Mouse (Mus musculus): ENCODE data around the gene Aplp2. TPM values are rescaled to one million over a fixed set of nuclear protein-coding genes. Genes with fewer than 3 reads are reported as not detected.

Aplp2 gene
- polyA plus RNA-seq, 1 experiment from 2014 or later: 271 TPM

DNA sequence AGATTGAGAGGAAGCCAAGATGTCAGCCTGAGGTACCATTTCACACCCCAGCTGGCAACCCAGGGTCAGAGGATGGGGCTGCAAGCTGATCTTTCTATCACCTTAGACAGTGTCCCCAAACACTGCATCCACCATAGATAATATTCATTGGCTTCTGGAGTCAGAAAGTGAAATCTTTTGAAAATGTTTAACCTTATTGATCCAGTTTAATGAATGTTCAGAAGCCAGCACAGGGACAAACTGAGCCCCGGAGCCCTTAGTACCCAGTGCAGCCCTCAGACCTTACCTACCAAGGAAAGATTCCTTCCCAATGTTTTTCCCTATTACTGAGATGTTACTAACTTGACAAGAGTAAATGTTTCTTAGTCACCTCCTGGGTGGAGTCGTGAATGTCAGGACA is 26.9 kb upstream of the Aplp2 start:
- no peak for ATAC-seq (replicated peaks; ENCODE audit: insufficient number of reproducible peaks, low FRiP score, low TSS enrichment)
- no peaks in the 10 kb centered on the region for H3K36me3 ChIP-seq (ENCODE audit: control insufficient read depth, insufficient read depth, low read length)
- no peak overlapping the region for H3K27ac ChIP-seq (ENCODE audit: low read depth, low read length)
- H3K4me1 ChIP-seq (ENCODE audit: control insufficient read depth, insufficient read depth, low read length): peaks cover 7% of the 10 kb centered on the region; the same call in 1 of the 2 replicates
- H3K9ac ChIP-seq (ENCODE audit: low read depth, low read length): no peak overlapping the region
- WGBS (ENCODE audit: insufficient replicate concordance): 72% methylated on average over 2 of the region's 2 CpGs
- no peak overlapping the region for H3K4me3 ChIP-seq (ENCODE audit: low read depth, low read length)
- H3K27me3 ChIP-seq (ENCODE audit: control insufficient read depth, insufficient read depth, low read length): no peaks in the 10 kb centered on the region
- no peak overlapping the region for H3K4me2 ChIP-seq
- no peaks in the 10 kb centered on the region for H3K9me3 ChIP-seq (replicated peaks; ENCODE audit: control insufficient read depth, low read length)

DNA sequence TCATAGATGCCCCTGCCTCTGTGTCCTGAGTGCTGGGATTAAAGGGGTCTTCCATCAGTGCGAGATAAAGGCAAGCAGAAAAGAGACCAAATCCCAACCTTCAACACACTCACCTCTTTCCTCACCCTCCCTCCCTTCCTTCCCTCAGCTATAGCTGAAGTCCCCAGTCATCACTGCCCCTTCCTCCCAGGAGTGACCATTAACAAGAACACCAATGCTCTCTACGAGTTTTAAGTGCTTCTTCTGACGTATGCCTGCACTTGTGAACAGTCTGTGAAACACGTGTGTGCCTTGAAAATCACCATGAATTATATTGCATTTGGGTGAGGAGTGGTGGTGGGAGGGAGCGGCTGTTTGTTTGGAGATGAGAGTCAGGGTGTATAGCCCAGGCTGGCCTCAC is 24.5 kb upstream of the Aplp2 start:
- Histone ChIP-seq H3K27me3 (ENCODE audit: control insufficient read depth, insufficient read depth, low read length) (no peaks in the 10 kb centered on the region), H3K9ac (ENCODE audit: low read depth, low read length) (no peak overlapping the region), H3K27ac (ENCODE audit: low read depth, low read length) (no peak overlapping the region), H3K9me3 (replicated peaks; ENCODE audit: control insufficient read depth, low read length) (no peaks in the 10 kb centered on the region), H3K36me3 (ENCODE audit: control insufficient read depth, insufficient read depth, low read length) (no peaks in the 10 kb centered on the region), H3K4me1 (ENCODE audit: control insufficient read depth, insufficient read depth, low read length) (peaks cover 3% of the 10 kb centered on the region; the same call in 1 of the 2 replicates), H3K4me3 (ENCODE audit: low read depth, low read length) (no peak overlapping the region), H3K4me2 (no peak overlapping the region)
- ATAC-seq (replicated peaks; ENCODE audit: insufficient number of reproducible peaks, low FRiP score, low TSS enrichment): no peak
- 55% methylated on average over 5 of the region's 5 CpGs for WGBS (ENCODE audit: insufficient replicate concordance)

DNA sequence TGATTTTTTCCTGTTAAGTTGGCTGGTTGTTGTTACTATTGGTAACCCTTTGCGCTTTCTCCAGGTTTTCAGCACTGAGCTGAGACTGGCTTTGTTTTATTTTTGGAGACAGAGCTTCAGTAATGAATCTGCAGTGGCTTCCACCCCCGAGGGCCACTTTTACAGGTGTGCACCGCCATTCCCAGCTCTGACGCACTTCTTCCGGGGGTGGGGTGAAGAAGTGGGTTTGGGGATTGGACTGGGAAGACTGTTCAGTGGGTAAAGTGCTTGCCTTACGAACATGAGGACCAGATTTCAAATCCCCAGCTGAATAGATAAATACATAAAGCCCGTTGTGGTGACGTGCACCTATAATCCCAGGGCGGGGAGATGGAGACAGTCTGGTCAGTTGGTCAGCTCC is 23.9 kb upstream of the Aplp2 start:
- H3K27ac ChIP-seq (ENCODE audit: low read depth, low read length): no peak overlapping the region
- no peak for ATAC-seq (replicated peaks; ENCODE audit: insufficient number of reproducible peaks, low FRiP score, low TSS enrichment)
- no peak overlapping the region for H3K9ac ChIP-seq (ENCODE audit: low read depth, low read length)
- no peak overlapping the region for H3K4me2 ChIP-seq
- H3K36me3 ChIP-seq (ENCODE audit: control insufficient read depth, insufficient read depth, low read length): no peaks in the 10 kb centered on the region
- H3K9me3 ChIP-seq (replicated peaks; ENCODE audit: control insufficient read depth, low read length): no peaks in the 10 kb centered on the region
- no peak overlapping the region for H3K4me3 ChIP-seq (ENCODE audit: low read depth, low read length)
- no peaks in the 10 kb centered on the region for H3K4me1 ChIP-seq (ENCODE audit: control insufficient read depth, insufficient read depth, low read length)
- H3K27me3 ChIP-seq (ENCODE audit: control insufficient read depth, insufficient read depth, low read length): no peaks in the 10 kb centered on the region
- WGBS (ENCODE audit: insufficient replicate concordance): 83% methylated on average over 9 of the region's 9 CpGs

DNA sequence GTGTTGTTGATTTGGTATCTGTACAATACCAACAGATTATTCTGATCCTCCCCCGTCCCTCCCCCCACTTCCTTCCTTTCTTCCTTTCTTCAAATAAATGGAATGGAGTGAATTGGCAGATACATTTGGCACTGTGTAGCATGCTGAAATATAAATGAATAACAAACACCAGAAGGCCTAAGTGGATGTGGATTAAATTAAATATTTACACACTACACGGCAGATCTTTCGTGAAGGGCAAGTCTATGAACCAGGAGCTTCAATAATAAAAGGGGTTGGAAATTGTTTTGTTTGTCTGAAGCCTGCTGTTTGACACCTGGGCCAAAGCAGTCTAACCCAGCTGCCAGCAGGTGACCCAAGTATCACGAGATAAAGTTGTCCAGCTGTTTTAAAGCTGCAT is 23.4 kb upstream of the Aplp2 start:
- H3K9me3 ChIP-seq (replicated peaks; ENCODE audit: control insufficient read depth, low read length): no peaks in the 10 kb centered on the region
- WGBS (ENCODE audit: insufficient replicate concordance): 70% methylated on average over 4 of the region's 4 CpGs
- no peak overlapping the region for H3K4me3 ChIP-seq (ENCODE audit: low read depth, low read length)
- no peaks in the 10 kb centered on the region for H3K27me3 ChIP-seq (ENCODE audit: control insufficient read depth, insufficient read depth, low read length)
- no peaks in the 10 kb centered on the region for H3K36me3 ChIP-seq (ENCODE audit: control insufficient read depth, insufficient read depth, low read length)
- H3K4me1 ChIP-seq (ENCODE audit: control insufficient read depth, insufficient read depth, low read length): no peaks in the 10 kb centered on the region
- no peak overlapping the region for H3K4me2 ChIP-seq
- no peak for ATAC-seq (replicated peaks; ENCODE audit: insufficient number of reproducible peaks, low FRiP score, low TSS enrichment)
- no peak overlapping the region for H3K9ac ChIP-seq (ENCODE audit: low read depth, low read length)
- no peak overlapping the region for H3K27ac ChIP-seq (ENCODE audit: low read depth, low read length)

DNA sequence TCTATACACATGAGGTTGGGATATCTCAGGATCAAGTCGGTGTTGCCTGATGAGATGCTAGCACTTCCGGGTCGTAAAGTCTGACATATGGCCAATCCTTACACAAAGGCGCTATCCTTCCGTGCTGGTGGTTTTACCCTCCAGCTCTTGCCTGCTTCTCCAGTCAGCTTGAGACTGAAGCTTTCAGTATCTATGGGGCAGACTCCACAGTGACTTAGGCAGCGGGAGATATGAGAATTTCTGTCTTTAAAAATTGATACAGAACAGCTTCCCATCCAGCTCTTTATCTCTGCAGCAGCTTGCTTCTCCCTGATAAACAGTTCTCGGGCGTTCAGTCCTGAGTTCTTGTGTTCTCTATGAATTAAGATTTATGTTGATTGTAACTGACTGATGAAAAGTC is 14.9 kb upstream of the Aplp2 start:
- no peak overlapping the region for H3K4me3 ChIP-seq (ENCODE audit: low read depth, low read length)
- WGBS (ENCODE audit: insufficient replicate concordance): 63% methylated on average over 8 of the region's 8 CpGs
- no peak overlapping the region for H3K27ac ChIP-seq (ENCODE audit: low read depth, low read length)
- H3K9ac ChIP-seq (ENCODE audit: low read depth, low read length): no peak overlapping the region
- H3K27me3 ChIP-seq (ENCODE audit: control insufficient read depth, insufficient read depth, low read length): no peaks in the 10 kb centered on the region
- ATAC-seq (replicated peaks; ENCODE audit: insufficient number of reproducible peaks, low FRiP score, low TSS enrichment): no peak
- no peaks in the 10 kb centered on the region; the same call in 1 of the 2 replicates for H3K4me1 ChIP-seq (ENCODE audit: control insufficient read depth, insufficient read depth, low read length)
- H3K36me3 ChIP-seq (ENCODE audit: control insufficient read depth, insufficient read depth, low read length): no peaks in the 10 kb centered on the region
- H3K9me3 ChIP-seq (replicated peaks; ENCODE audit: control insufficient read depth, low read length): no peaks in the 10 kb centered on the region
- no peak overlapping the region for H3K4me2 ChIP-seq

DNA sequence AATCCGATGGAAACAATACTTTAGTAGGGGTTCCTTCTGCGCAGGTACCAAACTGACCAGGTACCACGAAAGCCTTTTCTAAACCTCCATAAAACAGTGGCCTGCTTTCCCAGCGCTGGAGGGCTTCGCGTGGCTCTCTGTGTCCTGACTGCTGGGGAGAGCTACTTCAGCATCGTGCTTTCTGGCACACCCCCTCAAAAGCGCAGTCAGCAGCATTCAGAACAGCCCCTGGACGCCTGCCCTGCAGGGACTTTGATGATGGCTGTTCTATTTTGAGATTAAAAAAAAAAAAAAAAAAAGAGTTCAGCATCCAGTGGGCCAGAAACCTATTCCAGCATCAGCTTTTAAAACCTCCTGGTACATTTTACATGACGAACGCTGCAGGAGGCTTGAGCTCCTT is 14.2 kb upstream of the Aplp2 start:
- ATAC-seq (replicated peaks; ENCODE audit: insufficient number of reproducible peaks, low FRiP score, low TSS enrichment): no peak
- no peak overlapping the region for H3K27ac ChIP-seq (ENCODE audit: low read depth, low read length)
- H3K27me3 ChIP-seq (ENCODE audit: control insufficient read depth, insufficient read depth, low read length): no peaks in the 10 kb centered on the region

DNA sequence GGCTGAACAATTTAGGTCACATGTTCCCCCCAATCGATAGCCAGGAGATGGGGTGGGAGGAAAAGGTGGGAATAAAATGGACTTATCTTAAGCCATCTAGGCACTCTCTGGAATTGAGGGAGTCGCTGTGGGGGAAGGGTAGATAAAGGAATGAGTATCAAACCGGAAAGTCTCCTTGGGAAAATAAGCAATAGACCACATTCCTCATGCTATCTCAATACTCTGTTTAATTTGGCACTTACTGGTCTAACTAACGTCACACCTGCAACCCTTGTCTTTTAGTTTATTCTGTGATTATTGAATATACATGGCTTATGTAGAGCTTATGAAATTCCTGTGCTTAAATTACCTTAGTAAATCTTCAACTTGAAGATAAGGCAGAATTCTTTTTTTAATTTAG is 11.9 kb upstream of the Aplp2 start:
- 52% methylated on average over 4 of the region's 4 CpGs for WGBS (ENCODE audit: insufficient replicate concordance)
- no peak overlapping the region for H3K4me2 ChIP-seq
- H3K27ac ChIP-seq (ENCODE audit: low read depth, low read length): no peak overlapping the region
- H3K4me3 ChIP-seq (ENCODE audit: low read depth, low read length): no peak overlapping the region
- H3K27me3 ChIP-seq (ENCODE audit: control insufficient read depth, insufficient read depth, low read length): no peaks in the 10 kb centered on the region
- no peaks in the 10 kb centered on the region for H3K36me3 ChIP-seq (ENCODE audit: control insufficient read depth, insufficient read depth, low read length)
- no peaks in the 10 kb centered on the region; the same call in 1 of the 2 replicates for H3K4me1 ChIP-seq (ENCODE audit: control insufficient read depth, insufficient read depth, low read length)
- no peak overlapping the region for H3K9ac ChIP-seq (ENCODE audit: low read depth, low read length)
- no peak for ATAC-seq (replicated peaks; ENCODE audit: insufficient number of reproducible peaks, low FRiP score, low TSS enrichment)
- H3K9me3 ChIP-seq (replicated peaks; ENCODE audit: control insufficient read depth, low read length): no peaks in the 10 kb centered on the region

More for the DNA sequence above, 14.2 kb upstream of the Aplp2 start:
- 78% methylated on average over 11 of the region's 11 CpGs for WGBS (ENCODE audit: insufficient replicate concordance)
- H3K4me2 ChIP-seq: no peak overlapping the region
- no peaks in the 10 kb centered on the region; the same call in 1 of the 2 replicates for H3K4me1 ChIP-seq (ENCODE audit: control insufficient read depth, insufficient read depth, low read length)
- no peaks in the 10 kb centered on the region for H3K9me3 ChIP-seq (replicated peaks; ENCODE audit: control insufficient read depth, low read length)
- H3K4me3 ChIP-seq (ENCODE audit: low read depth, low read length): no peak overlapping the region
- H3K9ac ChIP-seq (ENCODE audit: low read depth, low read length): no peak overlapping the region
- no peaks in the 10 kb centered on the region for H3K36me3 ChIP-seq (ENCODE audit: control insufficient read depth, insufficient read depth, low read length)

DNA sequence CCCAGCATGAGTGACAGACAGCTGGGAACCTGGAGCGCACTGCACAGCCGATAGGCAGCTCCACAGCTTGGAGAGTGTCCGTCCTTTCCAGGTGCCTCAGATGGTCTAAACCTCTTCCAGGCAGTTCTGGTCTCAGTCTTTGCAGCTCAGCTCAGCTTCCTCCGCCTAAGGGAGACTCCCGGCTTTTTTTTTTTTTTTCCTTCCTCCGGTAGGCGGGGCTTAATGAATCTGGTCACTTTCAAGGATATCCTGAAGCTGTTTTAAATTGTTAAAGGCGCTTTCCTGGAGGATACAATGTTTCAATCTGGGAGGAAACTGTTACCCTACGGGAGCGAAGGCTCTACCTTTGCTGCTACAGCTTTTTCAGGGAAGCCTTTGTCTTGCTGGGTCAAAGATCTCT is 9.6 kb upstream of the Aplp2 start:
- Histone ChIP-seq H3K9ac (ENCODE audit: low read depth, low read length) (no peak overlapping the region), H3K4me1 (ENCODE audit: control insufficient read depth, insufficient read depth, low read length) (no peaks in the 10 kb centered on the region; the same call in 1 of the 2 replicates), H3K9me3 (replicated peaks; ENCODE audit: control insufficient read depth, low read length) (no peaks in the 10 kb centered on the region), H3K27ac (ENCODE audit: low read depth, low read length) (peak overlapping the region; percentile 62; the same call in 1 of the 2 replicates), H3K4me2 (peak overlapping the region; percentile 34), H3K36me3 (ENCODE audit: control insufficient read depth, insufficient read depth, low read length) (no peaks in the 10 kb centered on the region), H3K4me3 (ENCODE audit: low read depth, low read length) (no peak overlapping the region), H3K27me3 (ENCODE audit: control insufficient read depth, insufficient read depth, low read length) (no peaks in the 10 kb centered on the region)
- peak; percentile 63; the same call in 1 of the 2 replicates for ATAC-seq (replicated peaks; ENCODE audit: insufficient number of reproducible peaks, low FRiP score, low TSS enrichment)
- WGBS (ENCODE audit: insufficient replicate concordance): 24% methylated on average over 10 of the region's 10 CpGs

DNA sequence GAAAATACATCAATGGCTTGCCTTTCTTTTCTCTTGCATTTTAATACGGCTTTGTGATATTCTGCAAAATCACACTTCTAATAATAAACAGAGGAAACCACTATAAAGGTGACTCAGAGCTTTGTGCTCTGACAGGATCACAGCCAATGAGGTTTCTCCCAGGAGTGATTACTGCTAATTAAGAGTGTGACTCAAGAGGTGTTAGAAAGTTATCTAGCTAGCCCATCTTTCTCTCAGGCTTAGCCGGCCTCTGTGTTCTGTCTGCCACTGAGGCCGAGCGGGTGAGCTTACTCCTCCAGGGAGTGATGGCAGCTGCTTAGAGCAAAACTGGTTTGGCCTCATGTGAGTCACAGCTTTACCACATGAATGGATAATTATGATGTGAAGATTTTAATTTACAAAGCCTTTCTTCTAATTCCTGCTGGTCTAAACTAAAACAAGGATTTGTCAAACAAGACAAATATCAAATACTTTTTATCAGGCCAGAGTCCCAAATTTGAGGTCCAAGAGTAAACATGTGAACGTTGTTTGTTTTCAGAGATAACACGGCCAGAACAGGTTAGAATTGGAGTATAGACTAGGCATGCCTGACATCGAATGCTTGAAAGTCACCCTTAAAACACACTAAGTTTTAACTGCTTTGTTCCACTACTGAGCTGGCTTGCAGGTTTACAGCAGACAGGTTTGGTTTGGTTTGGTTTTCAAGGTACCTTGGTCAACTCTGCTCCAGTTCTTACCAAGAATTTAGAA is 6.2 kb upstream of the Aplp2 start:
- no peaks in the 10 kb centered on the region for H3K27me3 ChIP-seq (ENCODE audit: control insufficient read depth, insufficient read depth, low read length)
- H3K36me3 ChIP-seq (ENCODE audit: control insufficient read depth, insufficient read depth, low read length): no peaks in the 10 kb centered on the region
- no peak overlapping the region for H3K4me2 ChIP-seq
- H3K4me1 ChIP-seq (ENCODE audit: control insufficient read depth, insufficient read depth, low read length): 0 out of 2 replicates have a peak, but pooled peaks cover 2% of the 10 kb centered on the region
- no peak overlapping the region for H3K4me3 ChIP-seq (ENCODE audit: low read depth, low read length)
- no peak overlapping the region for H3K9ac ChIP-seq (ENCODE audit: low read depth, low read length)
- no peaks in the 10 kb centered on the region for H3K9me3 ChIP-seq (replicated peaks; ENCODE audit: control insufficient read depth, low read length)
- WGBS (ENCODE audit: insufficient replicate concordance): 34% methylated on average over 7 of the region's 7 CpGs
- ATAC-seq (replicated peaks; ENCODE audit: insufficient number of reproducible peaks, low FRiP score, low TSS enrichment): no peak
- H3K27ac ChIP-seq (ENCODE audit: low read depth, low read length): no peak overlapping the region

Measured in heart, embryonic 11.5 days (tissue).